Comparison of ENCODE assay signal across 27 mouse cellular contexts in the genomic region with DNA sequence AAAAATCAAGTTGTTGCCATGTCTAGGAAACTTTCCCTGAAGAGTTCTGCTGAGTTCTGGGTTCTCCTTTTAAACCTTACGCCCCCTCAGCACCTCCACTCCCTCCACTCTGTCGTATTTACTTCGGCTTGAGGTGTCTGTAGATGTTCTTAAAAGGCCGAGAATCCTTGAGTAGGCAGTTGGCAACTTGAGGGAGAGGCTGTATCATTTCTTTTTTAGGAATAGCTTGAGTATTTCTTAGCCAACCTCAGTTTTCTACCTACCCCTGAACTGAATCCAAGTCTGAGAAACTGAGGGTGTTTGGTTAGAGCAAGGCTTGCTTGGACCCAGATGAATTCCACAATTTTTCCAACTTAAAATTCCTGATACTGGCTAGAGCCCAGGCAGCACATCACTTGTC.
A peak's percentile ranks its signal among the peaks of the same experiment; 100 is the strongest.
DNase-seq lines count a peak whose midpoint lies in the region; ATAC-seq and TF ChIP-seq lines count a peak whose summit lies in the region.
"Had no signal": no experiment of that assay in that cellular context is flagged by ENCODE, and none has a peak within 500 bp of the region (broad histone marks: within the 10 kb centered on the region; RNA-seq: fewer than 3 reads in every experiment).

No protein-coding gene starts in this region.

- ATAC-seq in kidney, embryonic 14.5 days (ENCODE audit: low FRiP score, low TSS enrichment), result no peak
- no peak for ATAC-seq in forebrain, postnatal 0 days
- ATAC-seq: activated CD4-positive, CD25-positive, alpha-beta regulatory T cell, adult 4 months; forebrain, embryonic 13.5 days; hindbrain, embryonic 16.5 days; liver, embryonic 12.5 days; liver, postnatal 0 days had no signal

- H3K4me3 ChIP-seq in kidney, embryonic 14.5 days (ENCODE audit: low read length), result no peak overlapping the region
- H3K4me3 ChIP-seq in forebrain, postnatal 0 days (ENCODE audit: low read depth, low read length), result no peak overlapping the region
- H3K4me3 ChIP-seq: forebrain, embryonic 13.5 days; hindbrain, embryonic 10.5 days; liver, embryonic 12.5 days; megakaryocyte, embryonic 14.5 days; midbrain, embryonic 12.5 days; myocyte; neural tube, embryonic 12.5 days had no signal

- TF ChIP-seq CTCF in forebrain, postnatal 0 days (IDR thresholded peaks at IDR 0.05; ENCODE audit: low read depth), result no peak

- H3K4me1 ChIP-seq in kidney, embryonic 14.5 days (ENCODE audit: control insufficient read depth, insufficient read depth, low read length), result no peaks in the 10 kb centered on the region
- H3K4me1 ChIP-seq in forebrain, postnatal 0 days (ENCODE audit: insufficient read depth), result no peaks in the 10 kb centered on the region
- H3K4me1 ChIP-seq: forebrain, embryonic 13.5 days; hindbrain, embryonic 10.5 days; midbrain, embryonic 12.5 days; neural tube, embryonic 12.5 days had no signal

- H3K36me3 ChIP-seq in kidney, embryonic 14.5 days (ENCODE audit: control insufficient read depth, insufficient read depth, low read length), result no peaks in the 10 kb centered on the region
- H3K36me3 ChIP-seq in forebrain, postnatal 0 days (ENCODE audit: insufficient read depth), result no peaks in the 10 kb centered on the region
- H3K36me3 ChIP-seq: hindbrain, embryonic 10.5 days; liver, embryonic 12.5 days; midbrain, embryonic 12.5 days; neural tube, embryonic 12.5 days had no signal

- 86% methylated on average over 4 of the region's 4 CpGs for WGBS in kidney, embryonic 14.5 days
- 92% methylated on average over 4 of the region's 4 CpGs for WGBS in forebrain, postnatal 0 days

- DNase-seq in heart, adult 11 months, result peak; percentile 45
- no peak for DNase-seq in heart, adult 8-10 months (ENCODE audit: low spot score)
- DNase-seq in right cerebral cortex, adult 2 months (ENCODE audit: low spot score in 2 of 2), result peak; percentile 45 to 49
- no peak for DNase-seq in right cerebral cortex, postnatal 14 days
- peak; percentile 6 to 94 for DNase-seq in left cerebral cortex, postnatal 25 days (ENCODE audit: low spot score in 2 of 2)
- no peak for DNase-seq in forebrain, postnatal 0 days
- DNase-seq: adrenal gland, adult 2 months; adrenal gland, postnatal 36 days; cerebellum, adult 9-10 months; cerebellum, postnatal 36 days; heart, postnatal 14 days; kidney, adult 18-20 months; liver, postnatal 0 days; lung, postnatal 4 days; thymus, postnatal 14 days had no signal

- intact Hi-C loops in left cerebral cortex, postnatal 25 days (cut with DNase I), result loop anchor here (1.0 to 2.0 kb wide), 3 partner anchors 137 to 1000 kb away; no protein-coding TSS in a partner anchor

- no peak overlapping the region for H3K27ac ChIP-seq in kidney, embryonic 14.5 days (ENCODE audit: low read depth, low read length)
- H3K27ac ChIP-seq in forebrain, postnatal 0 days (ENCODE audit: low read depth, low read length), result no peak overlapping the region
- H3K27ac ChIP-seq: forebrain, embryonic 13.5 days; hindbrain, embryonic 10.5 days; kidney, postnatal 0 days; liver, embryonic 12.5 days; midbrain, embryonic 12.5 days; neural tube, embryonic 12.5 days had no signal

- H3K4me2 ChIP-seq in kidney, embryonic 14.5 days (replicated peaks; ENCODE audit: low read depth, low read length), result no peak overlapping the region
- no peak overlapping the region for H3K4me2 ChIP-seq in forebrain, postnatal 0 days (ENCODE audit: low read depth)
- H3K4me2 ChIP-seq: forebrain, embryonic 13.5 days; liver, embryonic 12.5 days; midbrain, embryonic 12.5 days; neural tube, embryonic 12.5 days had no signal

- no peaks in the 10 kb centered on the region for H3K27me3 ChIP-seq in kidney, embryonic 14.5 days (ENCODE audit: control insufficient read depth, insufficient read depth, low read length)
- no peaks in the 10 kb centered on the region for H3K27me3 ChIP-seq in forebrain, postnatal 0 days (ENCODE audit: insufficient read depth, low read length)
- H3K27me3 ChIP-seq: CH12.LX; forebrain, embryonic 13.5 days; liver, embryonic 12.5 days; megakaryocyte, embryonic 14.5 days; midbrain, embryonic 12.5 days; neural tube, embryonic 12.5 days had no signal

- H3K9ac ChIP-seq in kidney, embryonic 14.5 days (ENCODE audit: low read depth, low read length), result no peak overlapping the region
- no peak overlapping the region for H3K9ac ChIP-seq in forebrain, postnatal 0 days
- H3K9ac ChIP-seq: forebrain, embryonic 13.5 days; liver, embryonic 12.5 days; liver, postnatal 0 days; midbrain, embryonic 12.5 days; neural tube, embryonic 12.5 days had no signal

- no peaks in the 10 kb centered on the region for H3K9me3 ChIP-seq in kidney, embryonic 14.5 days (ENCODE audit: control insufficient read depth, low read length)
- no peaks in the 10 kb centered on the region for H3K9me3 ChIP-seq in forebrain, postnatal 0 days (ENCODE audit: low read length)
- H3K9me3 ChIP-seq: forebrain, embryonic 13.5 days; hindbrain, embryonic 10.5 days; liver, embryonic 12.5 days; megakaryocyte, embryonic 14.5 days; midbrain, embryonic 12.5 days; neural tube, embryonic 12.5 days had no signal

Comparison
In these comparisons a context has a peak if more than half of its experiments do, and no peak if none do; other contexts are left out.
1. DNase-seq: peak in heart, adult 11 months (single experiment), right cerebral cortex, adult 2 months (2 of 2) and left cerebral cortex, postnatal 25 days (2 of 2); none in heart, adult 8-10 months (single experiment), right cerebral cortex, postnatal 14 days (single experiment) and forebrain, postnatal 0 days (single experiment).